Comparison of ENCODE assay signal across 22 mouse cellular contexts in the genomic region with DNA sequence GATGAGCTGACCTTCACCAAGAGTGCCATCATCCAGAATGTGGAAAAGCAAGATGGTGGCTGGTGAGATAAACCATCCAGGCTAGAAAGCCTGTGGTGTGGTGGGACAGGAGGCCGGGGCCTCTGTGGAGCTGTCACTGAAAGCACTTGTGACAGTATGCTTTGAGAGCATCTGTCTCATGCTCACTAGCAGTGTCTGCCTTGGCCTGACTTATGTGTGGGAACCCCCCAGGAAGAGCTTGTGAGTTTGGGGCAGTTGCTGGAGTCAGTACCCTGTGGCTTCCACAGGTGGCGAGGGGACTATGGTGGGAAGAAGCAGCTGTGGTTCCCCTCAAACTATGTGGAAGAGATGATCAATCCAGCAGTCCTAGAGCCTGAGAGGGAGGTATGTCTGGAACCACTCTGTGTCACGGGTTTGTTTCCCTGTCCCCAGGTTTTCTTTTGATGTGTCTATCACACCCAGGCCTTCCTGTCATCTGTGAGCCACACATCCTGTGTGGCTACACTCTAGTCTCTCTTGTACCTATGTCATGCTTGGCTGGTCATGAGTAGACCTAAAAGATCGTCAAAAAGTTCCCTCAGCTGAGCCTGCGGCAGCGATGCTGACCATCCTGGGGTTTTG. TPM values are rescaled to one million over a fixed set of nuclear protein-coding genes. Genes with fewer than 3 reads are reported as not detected.
A peak's percentile ranks its signal among the peaks of the same experiment; 100 is the strongest.
DNase-seq lines count a peak whose midpoint lies in the region; ATAC-seq and TF ChIP-seq lines count a peak whose summit lies in the region.
"Had no signal": no experiment of that assay in that cellular context is flagged by ENCODE, and none has a peak within 500 bp of the region (broad histone marks: within the 10 kb centered on the region; RNA-seq: fewer than 3 reads in every experiment).

No protein-coding gene starts in this region.

- H3K9me3 ChIP-seq in heart, embryonic 16.5 days (replicated peaks; ENCODE audit: control insufficient read depth, low read length) = no peaks in the 10 kb centered on the region
- H3K9me3 ChIP-seq in hindbrain, embryonic 11.5 days (ENCODE audit: control insufficient read depth, low read length) = no peaks in the 10 kb centered on the region
- no peaks in the 10 kb centered on the region for H3K9me3 ChIP-seq in hindbrain, embryonic 16.5 days (ENCODE audit: control insufficient read depth, low read length)
- H3K9me3 ChIP-seq: embryonic facial prominence, embryonic 10.5 days; forebrain, embryonic 12.5 days; G1E; heart, embryonic 15.5 days; hindbrain, embryonic 12.5 days; intestine, embryonic 15.5 days had no signal

- no peak for TF ChIP-seq CTCF in cerebellum, adult 2 months (IDR thresholded peaks at IDR 0.05; ENCODE audit: borderline replicate concordance, insufficient read depth, low read depth, low read length)

- H3K27me3 ChIP-seq in heart, embryonic 16.5 days (ENCODE audit: control insufficient read depth, insufficient read depth, low read length) = no peaks in the 10 kb centered on the region
- H3K27me3 ChIP-seq in hindbrain, embryonic 11.5 days (ENCODE audit: control insufficient read depth, insufficient read depth, low read length) = no peaks in the 10 kb centered on the region
- no peaks in the 10 kb centered on the region for H3K27me3 ChIP-seq in cerebellum, adult 2 months (ENCODE audit: control insufficient read depth, insufficient read depth, low read length)
- H3K27me3 ChIP-seq in hindbrain, embryonic 16.5 days (replicated peaks; ENCODE audit: control insufficient read depth, insufficient read depth, low read length) = no peaks in the 10 kb centered on the region
- H3K27me3 ChIP-seq: forebrain, embryonic 12.5 days; heart, embryonic 15.5 days; hindbrain, embryonic 12.5 days; intestine, embryonic 15.5 days had no signal

- no peaks in the 10 kb centered on the region for H3K4me1 ChIP-seq in heart, embryonic 16.5 days (ENCODE audit: control insufficient read depth, insufficient read depth, low read length)
- H3K4me1 ChIP-seq in hindbrain, embryonic 11.5 days (replicated peaks; ENCODE audit: control insufficient read depth, insufficient read depth, low read length) = no peaks in the 10 kb centered on the region
- no peaks in the 10 kb centered on the region for H3K4me1 ChIP-seq in cerebellum, adult 2 months (ENCODE audit: control insufficient read depth, insufficient read depth, low read length)
- no peaks in the 10 kb centered on the region for H3K4me1 ChIP-seq in hindbrain, embryonic 16.5 days (ENCODE audit: control insufficient read depth, insufficient read depth, low read depth, low read length)
- H3K4me1 ChIP-seq: embryonic facial prominence, embryonic 10.5 days; forebrain, embryonic 12.5 days; heart, embryonic 15.5 days; hindbrain, embryonic 12.5 days; intestine, embryonic 15.5 days had no signal

- H3K4me3 ChIP-seq in heart, embryonic 16.5 days (ENCODE audit: low read length) = no peak overlapping the region
- no peak overlapping the region for H3K4me3 ChIP-seq in hindbrain, embryonic 11.5 days (ENCODE audit: low read depth, low read length)
- H3K4me3 ChIP-seq in cerebellum, adult 2 months (replicated peaks; ENCODE audit: insufficient read depth, low read depth, low read length) = no peak overlapping the region
- no peak overlapping the region for H3K4me3 ChIP-seq in hindbrain, embryonic 16.5 days (ENCODE audit: low read length)
- H3K4me3 ChIP-seq: embryonic facial prominence, embryonic 10.5 days; forebrain, embryonic 12.5 days; heart, embryonic 15.5 days; hindbrain, embryonic 12.5 days; intestine, embryonic 15.5 days; left cerebral cortex, adult 2 months had no signal

- 76% methylated on average over 6 of the region's 6 CpGs for WGBS in heart, embryonic 16.5 days
- 90% methylated on average over 6 of the region's 6 CpGs for WGBS in hindbrain, embryonic 11.5 days
- WGBS in cerebellum, adult 2 months = 82% methylated on average over 6 of the region's 6 CpGs
- 91% methylated on average over 6 of the region's 6 CpGs for WGBS in hindbrain, embryonic 16.5 days

- H3K4me2 ChIP-seq in heart, embryonic 16.5 days (ENCODE audit: low read depth, low read length) = no peak overlapping the region
- no peak overlapping the region for H3K4me2 ChIP-seq in hindbrain, embryonic 11.5 days (replicated peaks; ENCODE audit: low read depth, low read length)
- H3K4me2 ChIP-seq in hindbrain, embryonic 16.5 days (ENCODE audit: low read length) = no peak overlapping the region
- H3K4me2 ChIP-seq: forebrain, embryonic 12.5 days; heart, embryonic 15.5 days; hindbrain, embryonic 12.5 days; intestine, embryonic 15.5 days; liver, embryonic 11.5 days had no signal

- DNase-seq in heart, postnatal 4 days = no peak
- DNase-seq in 416B (ENCODE audit: low read depth) = peak; percentile 21
- peak; percentile 54 to 69 for DNase-seq in CD8-positive naive resting alpha-beta T cell, adult 2 months (ENCODE audit: low read depth in 2 of 2, low spot score in 2 of 2)
- DNase-seq in hindbrain, embryonic 11.5 days (ENCODE audit: low spot score) = no peak
- no peak for DNase-seq in cerebellum, adult 2 months
- DNase-seq: cerebellum, adult 8-10 months; gastrocnemius, postnatal 36 days; kidney, adult 9 months; kidney, postnatal 36 days; lung, adult 2 months had no signal

- H3K36me3 ChIP-seq in heart, embryonic 16.5 days (ENCODE audit: control insufficient read depth, insufficient read depth) = peaks cover 80% of the 10 kb centered on the region
- peaks cover 29% of the 10 kb centered on the region for H3K36me3 ChIP-seq in hindbrain, embryonic 11.5 days (ENCODE audit: control insufficient read depth, insufficient read depth, low read length)
- H3K36me3 ChIP-seq in hindbrain, embryonic 16.5 days (ENCODE audit: control insufficient read depth, insufficient read depth, low read length) = peaks cover 84% of the 10 kb centered on the region

- no peak overlapping the region for H3K9ac ChIP-seq in heart, embryonic 16.5 days (ENCODE audit: low read length)
- H3K9ac ChIP-seq in hindbrain, embryonic 11.5 days (ENCODE audit: low read depth, low read length) = no peak overlapping the region
- H3K9ac ChIP-seq in hindbrain, embryonic 16.5 days (ENCODE audit: low read depth, low read length) = no peak overlapping the region
- H3K9ac ChIP-seq: forebrain, embryonic 12.5 days; heart, embryonic 15.5 days; hindbrain, embryonic 12.5 days; intestine, embryonic 15.5 days had no signal

- ATAC-seq in heart, embryonic 16.5 days (replicated peaks; ENCODE audit: extremely low read depth, insufficient read depth, low FRiP score) = 0 out of 2 replicates have a peak, but pooled peaks have one; percentile 11
- peak; percentile 95 for ATAC-seq in inflammation-experienced regulatory T-cells, adult 6 months
- no peak for ATAC-seq in hindbrain, embryonic 11.5 days (ENCODE audit: low FRiP score)
- ATAC-seq in hindbrain, embryonic 16.5 days = no peak
- ATAC-seq: intestine, embryonic 15.5 days; midbrain, embryonic 16.5 days had no signal

- TF ChIP-seq POLR2A in cerebellum, adult 2 months (IDR thresholded peaks at IDR 0.05; ENCODE audit: borderline replicate concordance, insufficient read depth, low read length) = no peak

- no peak overlapping the region for H3K27ac ChIP-seq in heart, embryonic 16.5 days (ENCODE audit: low read length)
- H3K27ac ChIP-seq in hindbrain, embryonic 11.5 days (ENCODE audit: low read depth, low read length) = no peak overlapping the region
- no peak overlapping the region for H3K27ac ChIP-seq in cerebellum, adult 2 months (ENCODE audit: insufficient read depth, low read length)
- no peak overlapping the region; the same call in 1 of the 2 replicates for H3K27ac ChIP-seq in hindbrain, embryonic 16.5 days (ENCODE audit: low read depth, low read length)
- H3K27ac ChIP-seq: embryonic facial prominence, embryonic 10.5 days; forebrain, embryonic 12.5 days; heart, embryonic 15.5 days; hindbrain, embryonic 12.5 days; intestine, embryonic 15.5 days; left cerebral cortex, adult 2 months had no signal

RNA-seq across cellular contexts. Expression of gene Plcg1, which starts 25.6 kb away (rescaled TPM):
- polyA plus RNA-seq in heart, embryonic 16.5 days (2015; fragmentation: Nextera tagmentation; extraction: Ambion mirVana) = 26.4 and 32.0 TPM in 2 replicates
- total RNA-seq in heart, postnatal 4 days (2021) = 10 to 100 TPM; 92.0 to 93.6 TPM
- 10 to 100 TPM; 40.1 to 81.0 (median 60.7) TPM for polyA plus RNA-seq in inflammation-experienced regulatory T-cells, adult 6 months (2017; shearing (Covaris generic))
- polyA plus RNA-seq in hindbrain, embryonic 11.5 days (2014; fragmentation: Nextera tagmentation; extraction: Ambion mirVana) = 67.8 and 73.3 TPM in 2 replicates
- polyA plus RNA-seq in cerebellum, adult 2 months (2012; rRNA removed) = 73.1 and 74.5 TPM in 2 replicates
- polyA plus RNA-seq in hindbrain, embryonic 16.5 days (2015; fragmentation: Nextera tagmentation; extraction: Ambion mirVana) = 41.5 and 54.8 TPM in 2 replicates

Comparison
In these comparisons a context has a peak if more than half of its experiments do, and no peak if none do; other contexts are left out.
1. ATAC-seq: peak in heart, embryonic 16.5 days (single experiment) and inflammation-experienced regulatory T-cells, adult 6 months (single experiment); none in hindbrain, embryonic 11.5 days (single experiment) and hindbrain, embryonic 16.5 days (single experiment).
2. DNase-seq: peak in 416B (single experiment) and CD8-positive naive resting alpha-beta T cell, adult 2 months (2 of 2); none in heart, postnatal 4 days (single experiment), hindbrain, embryonic 11.5 days (single experiment) and cerebellum, adult 2 months (0 of 2).